Mouse (Mus musculus) lung, adult 2 months (tissue): ENCODE measurements at regions not wholly inside any gene's neighbourhood (a gene's known extent, or its start where the extent isn't known, plus 50 kb on each side); places are given as distances from the start of the nearest gene placed in this dataset.

Source experiments
- DNase-seq: peaks from one replicate; pipeline ENCODE4 v3.0.0; 2022
- H3K4me1 ChIP-seq: fragments of 200-500 bp; 2 replicates; pipeline ENCODE4 v1.6.1; 2011; ENCODE audit warnings: low read length; ENCODE audit not compliant: control insufficient read depth, insufficient read depth
- H3K4me3 ChIP-seq: fragments of 200-500 bp; replicated peaks from 2 replicates; pipeline ENCODE3; 2011; ENCODE audit warnings: low read depth, mild to moderate bottlenecking, control low read depth, low read length; ENCODE audit errors: extremely low read depth
- CTCF ChIP-seq: fragments of 200-500 bp; IDR thresholded peaks from 2 replicates; pipeline ENCODE4 v1.5.1; 2011; ENCODE audit warnings: mild to moderate bottlenecking, low read length, control low read depth; ENCODE audit not compliant: insufficient read depth
- POLR2A ChIP-seq: fragments of 200-500 bp; IDR thresholded peaks from 2 replicates; pipeline ENCODE4 v1.6.1; 2011; ENCODE audit warnings: low read depth, mild to moderate bottlenecking, control low read depth, low read length, borderline replicate concordance; ENCODE audit errors: extremely low read depth
- WGBS: fragments of 180-500 bp; shearing (Covaris S2); methylation state at CpG from one replicate; pipeline ENCODE4 v1.1.7; 2018; 5-methylcytosine and 5-hydroxymethylcytosine counted together

DNA sequence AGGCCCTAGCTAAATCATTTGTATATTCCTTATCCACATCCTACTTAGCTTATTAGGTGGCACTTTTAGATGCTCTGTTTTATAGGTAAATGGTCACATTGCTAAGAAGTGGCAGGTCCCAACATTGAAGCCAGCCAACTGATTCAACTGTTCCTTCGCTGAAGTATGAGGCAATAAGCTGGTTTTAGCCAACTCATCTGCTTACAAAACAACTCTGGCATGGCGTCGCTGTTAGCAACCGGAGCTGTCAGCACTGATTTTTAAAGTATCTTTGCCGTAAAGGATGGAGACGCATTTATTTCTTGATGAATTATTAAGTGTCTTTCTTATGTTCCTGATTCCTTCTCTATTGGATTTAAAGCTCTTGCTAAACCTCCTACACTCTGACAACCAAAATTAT lies 63.4 kb upstream of the Man1a2 start:
- no peak for DNase-seq
- TF ChIP-seq CTCF: no peak
- TF ChIP-seq POLR2A: no peak
- no peaks in the 10 kb centered on the region for H3K4me1 ChIP-seq
- no peak overlapping the region for H3K4me3 ChIP-seq
- 81% methylated on average over 6 of the region's 6 CpGs for WGBS

DNA sequence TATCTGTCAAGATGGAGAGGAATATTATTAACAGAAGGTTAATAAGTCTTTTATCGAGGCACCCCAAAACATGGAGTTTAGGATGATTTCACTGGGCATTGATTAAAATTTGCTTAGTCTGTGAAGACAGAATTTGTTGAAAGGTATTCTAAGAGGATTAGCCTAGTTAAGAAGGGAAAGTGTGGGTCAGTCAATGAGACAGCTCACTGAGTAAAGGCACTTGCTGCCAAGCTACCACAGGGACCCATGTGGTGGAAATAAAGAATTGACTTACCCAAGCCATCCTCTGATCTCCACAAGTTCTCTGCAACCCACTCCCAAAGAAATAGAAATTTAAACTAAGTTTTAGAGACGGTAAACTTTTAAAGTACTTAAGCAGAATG lies 63.0 kb upstream of the Man1a2 start:
- DNase-seq: no peak
- Histone ChIP-seq H3K4me3 (no peak overlapping the region), H3K4me1 (no peaks in the 10 kb centered on the region)
- 92% methylated on average over 2 of the region's 2 CpGs for WGBS
- TF ChIP-seq POLR2A (no peak), CTCF (no peak)

DNA sequence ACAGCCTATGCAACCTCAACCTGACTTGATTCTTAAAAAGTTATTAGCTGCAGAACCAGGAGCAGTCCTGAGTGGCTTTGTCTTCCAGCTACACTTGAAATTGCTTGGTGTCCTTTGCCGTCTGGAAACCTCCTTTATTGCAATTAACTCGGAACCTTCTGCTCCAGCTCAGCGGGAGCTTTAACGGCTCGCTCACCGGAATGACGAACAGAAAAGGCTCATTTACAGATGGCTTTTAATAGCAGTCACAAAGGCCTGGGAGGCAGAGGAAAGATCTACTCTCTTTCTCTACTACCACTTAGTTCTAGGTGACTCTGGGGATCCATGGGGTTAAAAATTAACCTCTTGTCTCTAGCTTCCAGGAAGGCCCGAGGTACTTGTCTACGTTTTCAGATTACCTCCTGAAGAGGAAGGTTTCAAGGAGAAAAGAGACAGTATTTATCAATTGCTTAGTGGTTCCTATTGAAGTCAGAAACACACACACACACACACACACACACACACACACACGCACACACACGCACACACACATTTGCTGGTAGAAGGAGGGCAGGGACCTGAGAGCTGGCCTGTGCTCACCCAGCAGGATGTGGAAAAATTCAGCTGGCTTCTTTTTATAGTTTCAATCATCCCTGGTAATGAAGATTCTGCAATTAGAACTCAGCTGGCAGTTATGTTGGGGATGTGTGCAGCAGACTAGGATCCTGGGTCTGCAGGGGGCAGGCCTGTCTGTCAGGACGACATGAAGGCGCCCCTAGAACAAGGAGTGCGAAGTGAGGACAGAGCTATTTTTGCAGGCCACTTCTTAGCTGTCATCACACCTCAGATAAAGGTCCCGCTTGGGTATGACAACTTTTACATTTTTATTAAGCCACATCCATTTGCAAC lies 62.4 kb upstream of the Man1a2 start:
- H3K4me1 ChIP-seq: no peaks in the 10 kb centered on the region
- TF ChIP-seq CTCF: no peak
- TF ChIP-seq POLR2A: no peak
- no peak for DNase-seq
- no peak overlapping the region for H3K4me3 ChIP-seq
- 72% methylated on average over 15 of the region's 15 CpGs for WGBS

DNA sequence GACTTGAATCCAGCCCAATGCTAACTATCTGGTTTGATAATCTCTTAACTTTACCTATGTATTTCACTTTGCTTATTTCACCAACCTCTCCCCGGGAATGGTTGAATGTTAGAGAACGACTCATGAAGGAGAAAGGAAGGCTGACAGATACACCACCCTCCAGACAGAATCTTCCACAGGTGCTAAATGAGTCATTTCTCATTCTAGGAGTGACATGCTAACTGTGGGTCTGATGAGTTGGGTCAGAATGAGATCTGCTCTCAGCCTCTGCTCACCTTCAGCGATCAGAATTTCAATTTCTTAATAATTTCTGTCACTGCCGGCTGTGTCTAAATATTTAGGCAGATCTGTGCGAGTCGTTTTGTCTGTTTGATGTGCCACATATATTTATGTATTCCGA lies 52.4 kb upstream of the Man1a2 start:
- DNase-seq: no peak
- Histone ChIP-seq H3K4me1 (no peaks in the 10 kb centered on the region), H3K4me3 (no peak overlapping the region)
- 73% methylated on average over 7 of the region's 7 CpGs for WGBS
- TF ChIP-seq CTCF (no peak), POLR2A (no peak)

DNA sequence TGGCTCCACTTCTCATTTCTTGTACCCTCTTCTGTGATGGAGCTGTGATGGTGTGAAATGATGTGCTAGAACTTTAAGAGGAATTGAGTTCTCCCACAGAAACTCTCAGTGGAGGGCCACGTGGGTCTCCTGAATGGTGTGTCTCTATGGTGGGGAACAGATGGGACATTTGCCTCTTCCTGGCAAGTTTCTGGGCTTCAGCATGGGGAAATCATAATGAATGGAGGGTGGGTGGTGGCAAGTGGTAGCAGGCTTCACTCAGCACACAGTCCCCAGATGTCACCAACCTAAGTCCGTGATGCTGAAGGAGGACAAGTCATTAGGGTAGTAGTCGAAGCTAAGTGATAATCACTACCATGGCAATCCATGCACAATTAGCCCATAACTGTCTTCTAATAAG lies 51.2 kb upstream of the Man1a2 start:
- WGBS: 82% methylated on average over 3 of the region's 3 CpGs
- Histone ChIP-seq H3K4me3 (no peak overlapping the region), H3K4me1 (no peaks in the 10 kb centered on the region)
- DNase-seq: no peak
- no peak for TF ChIP-seq CTCF
